Mouse (Mus musculus): ENCODE measurements around the gene R3hdm4. TPM values are rescaled to one million over a fixed set of nuclear protein-coding genes. Genes with fewer than 3 reads are reported as not detected.
"Not testable (repeated sequence)": the region's sequence is repeated elsewhere in the genome, so short reads cannot be mapped to it uniquely, and the experiment has no call there.

R3hdm4 gene
- total RNA-seq (2021): 100 to 1,000 TPM; 380 to 386 TPM
- long read RNA-seq, transcript R3hdm4-201 (8 exons, 1,898 nt): major isoform, 298 of 388 reads
- long read RNA-seq, partial matches to known transcripts: 45 of 388 reads
- long read RNA-seq, other reads (novel, unspliced or antisense): 45 of 388 reads

GRCm38 (mm10) chr10:79920958-79921535, at the start of gene R3hdm4:
Gene R3hdm4 (minus strand): TSS chr10:79921208.
- no peak for DNase-seq (ENCODE audit: low spot score in 2 of 2)

- no peak for DNase-seq (ENCODE audit: low spot score in 2 of 2)
Observed at GRCm38 (mm10) chr10:79970415-79971182, 49.6 kb upstream of the R3hdm4 start, which contains the start of gene Grin3b. Gene Grin3b (plus strand): TSS chr10:79970715.

GRCm38 (mm10) chr10:79969124-79969568, 48.1 kb upstream of the R3hdm4 start:
- DNase-seq (ENCODE audit: low spot score in 2 of 2): no peak

GRCm38 (mm10) chr10:79968181-79968580, 47.2 kb upstream of the R3hdm4 start:
- no peak for DNase-seq (ENCODE audit: low spot score in 2 of 2)

GRCm38 (mm10) chr10:79966886-79967400, 45.9 kb upstream of the R3hdm4 start:
- no peak for DNase-seq (ENCODE audit: low spot score in 2 of 2)

GRCm38 (mm10) chr10:79965325-79965724, 44.3 kb upstream of the R3hdm4 start:
- no peak for DNase-seq (ENCODE audit: low spot score in 2 of 2)

- DNase-seq (ENCODE audit: low spot score in 2 of 2): no peak
Observed at GRCm38 (mm10) chr10:79964727-79965126, 43.7 kb upstream of the R3hdm4 start.

- DNase-seq (ENCODE audit: low spot score in 2 of 2): no peak
Observed at GRCm38 (mm10) chr10:79960671-79961294, 39.8 kb upstream of the R3hdm4 start.

- peak; percentile 100 for DNase-seq (ENCODE audit: low spot score in 2 of 2)
Observed at GRCm38 (mm10) chr10:79959847-79960601, 39.0 kb upstream of the R3hdm4 start, which contains the start of gene Wdr18. Gene Wdr18 (plus strand): TSS chr10:79960152.

GRCm38 (mm10) chr10:79959412-79959811, 38.4 kb upstream of the R3hdm4 start:
- not testable (repeated sequence) for DNase-seq (ENCODE audit: low spot score in 2 of 2)

GRCm38 (mm10) chr10:79958140-79958816, 37.3 kb upstream of the R3hdm4 start:
- peak; percentile 81 to 85 for DNase-seq (ENCODE audit: low spot score in 2 of 2)

- DNase-seq (ENCODE audit: low spot score in 2 of 2): no peak
Observed at GRCm38 (mm10) chr10:79956643-79957154, 35.7 kb upstream of the R3hdm4 start.

GRCm38 (mm10) chr10:79955691-79956090, 34.7 kb upstream of the R3hdm4 start:
- no peak for DNase-seq (ENCODE audit: low spot score in 2 of 2)

GRCm38 (mm10) chr10:79953946-79954345, 32.9 kb upstream of the R3hdm4 start:
- DNase-seq (ENCODE audit: low spot score in 2 of 2): peak in 1 of 2 experiments; percentile 59

- DNase-seq (ENCODE audit: low spot score in 2 of 2): no peak
Observed at GRCm38 (mm10) chr10:79950661-79951060, 29.7 kb upstream of the R3hdm4 start.

GRCm38 (mm10) chr10:79949873-79950272, 28.9 kb upstream of the R3hdm4 start:
- no peak for DNase-seq (ENCODE audit: low spot score in 2 of 2)

GRCm38 (mm10) chr10:79947502-79947901, 26.5 kb upstream of the R3hdm4 start:
- DNase-seq (ENCODE audit: low spot score in 2 of 2): no peak

GRCm38 (mm10) chr10:79946752-79947322, 25.8 kb upstream of the R3hdm4 start:
- no peak for DNase-seq (ENCODE audit: low spot score in 2 of 2)

- no peak for DNase-seq (ENCODE audit: low spot score in 2 of 2)
Observed at GRCm38 (mm10) chr10:79945507-79946234, 24.7 kb upstream of the R3hdm4 start.

Data from layer of hippocampus, postnatal 10 days (tissue).